Mouse (Mus musculus): ENCODE results near the gene Kdelr1.

DNA sequence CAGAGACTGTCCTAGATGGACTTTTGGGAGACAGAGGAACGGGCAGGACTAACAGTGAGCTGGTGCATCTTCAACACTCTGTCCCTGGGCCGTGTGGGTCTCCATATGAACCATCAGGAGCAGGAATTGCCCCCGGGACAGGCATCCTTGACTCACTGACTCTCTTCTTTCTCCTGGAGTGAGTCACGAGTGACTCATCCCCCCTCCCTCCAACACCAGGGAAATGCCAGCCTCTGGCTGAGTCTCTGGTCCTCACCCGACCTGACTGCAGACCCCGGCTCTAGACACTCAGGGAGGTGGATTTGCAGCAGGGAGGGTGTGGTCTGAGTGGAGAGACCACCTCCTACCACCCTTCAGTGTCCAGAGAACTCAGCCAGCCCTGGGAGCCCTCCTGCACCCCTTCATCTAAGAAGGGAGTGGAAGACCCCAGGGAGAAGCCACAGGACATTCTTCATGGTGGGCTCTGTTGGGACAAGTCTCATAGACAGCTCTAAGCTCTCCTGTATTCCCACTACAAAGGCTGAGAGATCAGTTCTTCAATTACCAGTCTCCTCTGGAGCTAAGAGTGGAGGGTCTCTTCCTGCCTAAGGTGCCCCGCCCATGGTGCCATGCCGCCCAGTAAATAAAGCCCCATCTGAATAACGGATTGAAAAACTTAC lies 48.1 kb downstream of the Kdelr1 start:
- TF ChIP-seq CTCF (IDR thresholded peaks at IDR 0.05; ENCODE audit: control insufficient read depth, insufficient read depth, insufficient read length) = no peak
- no peak for TF ChIP-seq CEBPB (IDR thresholded peaks at IDR 0.05; ENCODE audit: low read depth)
- no peak for TF ChIP-seq MAX (IDR thresholded peaks at IDR 0.05)
- no peak for TF ChIP-seq MYOG (IDR thresholded peaks at IDR 0.05; ENCODE audit: control insufficient read depth, extremely low read depth, insufficient read length)
- no peak for TF ChIP-seq USF1 (IDR thresholded peaks at IDR 0.05; ENCODE audit: low read depth)
- no peak for TF ChIP-seq MYOD1 (IDR thresholded peaks at IDR 0.05; ENCODE audit: control insufficient read depth, insufficient read length, low read depth)
- peak; percentile 97 for TF ChIP-seq FOSL1 (IDR thresholded peaks at IDR 0.05; ENCODE audit: insufficient read depth, low read length, poor library complexity, severe bottlenecking)

All from C2C12 (cell line).